Mouse (Mus musculus): ENCODE measurements around the gene Gdpd4. TPM values are rescaled to one million over a fixed set of nuclear protein-coding genes. Genes with fewer than 3 reads are reported as not detected.
A peak's percentile ranks its signal among the peaks of the same experiment; 100 is the strongest.

Gdpd4 gene
- polyA plus RNA-seq, 1 experiment from 2014 or later: not detected

DNA sequence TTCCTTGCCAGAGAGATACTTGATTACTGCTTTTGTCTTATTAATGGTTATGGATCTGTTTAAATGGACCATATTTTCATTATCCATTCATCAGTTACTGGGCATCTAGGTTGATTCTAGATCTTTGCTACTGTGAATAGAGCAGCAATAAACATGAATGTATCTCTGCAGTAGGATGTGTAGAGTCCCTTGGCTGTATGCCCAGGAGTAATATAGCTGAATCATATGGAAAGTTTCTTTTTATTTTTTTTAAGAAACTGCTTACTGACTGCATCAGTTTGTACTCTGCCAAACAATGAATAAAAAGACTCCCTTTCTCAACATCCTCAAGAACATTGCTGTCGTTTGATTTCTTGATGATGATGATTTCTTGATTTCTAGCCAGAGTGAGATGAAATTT, 6.1 kb downstream of the Gdpd4 start:
- DNase-seq (ENCODE audit: low spot score): no peak
- Histone ChIP-seq H3K4me1 (replicated peaks; ENCODE audit: control insufficient read depth, insufficient read depth) (no peaks in the 10 kb centered on the region), H3K27ac (replicated peaks) (no peak overlapping the region), H3K4me2 (replicated peaks; ENCODE audit: low read depth) (no peak overlapping the region), H3K9ac (ENCODE audit: low read length) (no peak overlapping the region), H3K9me3 (ENCODE audit: control insufficient read depth, low read length) (no peaks in the 10 kb centered on the region), H3K36me3 (ENCODE audit: control insufficient read depth, insufficient read depth, low read length) (no peaks in the 10 kb centered on the region), H3K4me3 (ENCODE audit: low read depth, low read length) (no peak overlapping the region), H3K27me3 (ENCODE audit: control insufficient read depth, insufficient read depth, low read length) (no peaks in the 10 kb centered on the region)
- WGBS: 24% methylated on average over 1 of the region's 1 CpGs
- TF ChIP-seq CTCF (IDR thresholded peaks at IDR 0.05; ENCODE audit: low read depth) (no peak), EP300 (optimal IDR thresholded peaks at IDR 0.05) (no peak)
- no peak for ATAC-seq (ENCODE audit: low FRiP score, low TSS enrichment)

DNA sequence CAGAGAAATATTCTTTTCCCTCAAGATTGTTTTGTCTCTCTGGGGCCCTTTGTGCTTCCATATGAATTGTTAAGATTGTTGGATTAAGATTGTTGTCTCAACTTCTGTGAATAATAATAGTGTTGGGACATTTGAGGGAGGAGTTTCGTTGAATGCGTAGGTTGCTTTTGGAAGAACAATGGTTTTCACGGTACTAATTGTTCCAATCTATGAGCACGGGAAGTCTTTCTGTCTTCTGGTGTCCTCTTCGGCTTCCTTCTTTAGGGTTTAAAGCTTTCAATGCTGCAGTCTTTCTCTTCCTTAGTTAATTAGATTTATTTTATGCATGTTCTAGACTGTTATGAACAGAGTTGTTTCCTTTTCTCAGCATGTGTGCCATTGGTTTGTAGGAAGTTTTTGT, 7.2 kb downstream of the Gdpd4 start:
- no peak overlapping the region for H3K27ac ChIP-seq (replicated peaks)
- no peak overlapping the region for H3K4me3 ChIP-seq (ENCODE audit: low read depth, low read length)
- H3K4me2 ChIP-seq (replicated peaks; ENCODE audit: low read depth): no peak overlapping the region
- no peak overlapping the region for H3K9ac ChIP-seq (ENCODE audit: low read length)
- H3K9me3 ChIP-seq (ENCODE audit: control insufficient read depth, low read length): no peaks in the 10 kb centered on the region
- no peaks in the 10 kb centered on the region for H3K4me1 ChIP-seq (replicated peaks; ENCODE audit: control insufficient read depth, insufficient read depth)
- DNase-seq (ENCODE audit: low spot score) (no peak), ATAC-seq (ENCODE audit: low FRiP score, low TSS enrichment) (no peak)
- 91% methylated on average over 5 of the region's 5 CpGs for WGBS
- TF ChIP-seq EP300 (optimal IDR thresholded peaks at IDR 0.05) (no peak), CTCF (IDR thresholded peaks at IDR 0.05; ENCODE audit: low read depth) (no peak)
- no peaks in the 10 kb centered on the region for H3K36me3 ChIP-seq (ENCODE audit: control insufficient read depth, insufficient read depth, low read length)
- H3K27me3 ChIP-seq (ENCODE audit: control insufficient read depth, insufficient read depth, low read length): no peaks in the 10 kb centered on the region

DNA sequence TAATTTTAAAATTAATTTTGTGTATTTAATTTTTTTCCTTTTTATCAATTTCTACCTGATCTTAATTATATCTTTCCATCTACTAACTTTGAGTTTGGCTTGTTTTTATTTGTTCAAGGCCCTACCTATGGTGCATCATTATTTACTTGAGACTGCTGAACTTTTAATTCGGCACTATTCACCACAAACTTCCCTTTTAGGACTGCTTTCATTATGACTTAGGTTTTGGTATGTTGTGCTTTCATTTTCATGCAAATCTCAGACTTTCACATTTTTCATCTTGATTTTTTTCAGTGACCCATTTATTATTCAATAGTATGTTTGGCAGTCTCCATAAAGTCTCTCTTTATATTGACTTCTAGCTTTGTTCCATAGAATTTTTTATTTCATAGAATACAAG, 24.7 kb downstream of the Gdpd4 start:
- no peaks in the 10 kb centered on the region for H3K4me1 ChIP-seq (replicated peaks; ENCODE audit: control insufficient read depth, insufficient read depth)
- H3K27me3 ChIP-seq (ENCODE audit: control insufficient read depth, insufficient read depth, low read length): no peaks in the 10 kb centered on the region
- ATAC-seq (ENCODE audit: low FRiP score, low TSS enrichment) (no peak), DNase-seq (ENCODE audit: low spot score) (no peak)
- no peaks in the 10 kb centered on the region for H3K36me3 ChIP-seq (ENCODE audit: control insufficient read depth, insufficient read depth, low read length)
- no peaks in the 10 kb centered on the region for H3K9me3 ChIP-seq (ENCODE audit: control insufficient read depth, low read length)
- no peak overlapping the region for H3K9ac ChIP-seq (ENCODE audit: low read length)
- TF ChIP-seq CTCF (IDR thresholded peaks at IDR 0.05; ENCODE audit: low read depth) (no peak), EP300 (optimal IDR thresholded peaks at IDR 0.05) (no peak)
- no peak overlapping the region for H3K27ac ChIP-seq (replicated peaks)
- no peak overlapping the region for H3K4me2 ChIP-seq (replicated peaks; ENCODE audit: low read depth)
- no peak overlapping the region for H3K4me3 ChIP-seq (ENCODE audit: low read depth, low read length)
- WGBS: 75% methylated on average over 1 of the region's 1 CpGs

DNA sequence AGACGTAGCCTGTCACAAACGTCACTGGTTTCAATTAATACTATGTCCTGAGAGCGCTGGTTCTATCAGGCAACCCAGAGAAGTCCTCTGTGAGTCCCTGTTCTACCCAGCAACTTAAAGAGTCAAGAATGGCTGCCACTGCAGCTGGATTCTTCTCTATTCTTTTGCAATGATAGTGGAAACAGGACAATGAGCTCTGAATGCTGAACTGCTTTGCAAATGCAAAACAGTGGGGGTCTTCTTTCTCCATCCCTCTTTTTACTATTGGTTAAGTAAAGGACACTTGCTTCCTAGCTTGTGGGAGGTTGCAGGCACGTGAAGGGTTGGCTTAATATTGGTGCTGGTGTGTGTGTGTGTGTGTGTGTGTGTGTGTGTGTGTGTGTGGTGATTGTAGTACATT, 52.7 kb downstream of the Gdpd4 start:
- Histone ChIP-seq H3K36me3 (ENCODE audit: control insufficient read depth, insufficient read depth, low read length) (no peaks in the 10 kb centered on the region), H3K9ac (ENCODE audit: low read length) (no peak overlapping the region), H3K4me3 (ENCODE audit: low read depth, low read length) (no peak overlapping the region), H3K27ac (replicated peaks) (no peak overlapping the region), H3K4me2 (replicated peaks; ENCODE audit: low read depth) (no peak overlapping the region), H3K4me1 (replicated peaks; ENCODE audit: control insufficient read depth, insufficient read depth) (no peaks in the 10 kb centered on the region), H3K27me3 (ENCODE audit: control insufficient read depth, insufficient read depth, low read length) (no peaks in the 10 kb centered on the region), H3K9me3 (ENCODE audit: control insufficient read depth, low read length) (no peaks in the 10 kb centered on the region)
- TF ChIP-seq CTCF (IDR thresholded peaks at IDR 0.05; ENCODE audit: low read depth) (no peak), EP300 (optimal IDR thresholded peaks at IDR 0.05) (no peak)
- ATAC-seq (ENCODE audit: low FRiP score, low TSS enrichment): no peak
- DNase-seq (ENCODE audit: low spot score): no peak
- 39% methylated on average over 4 of the region's 4 CpGs for WGBS

DNA sequence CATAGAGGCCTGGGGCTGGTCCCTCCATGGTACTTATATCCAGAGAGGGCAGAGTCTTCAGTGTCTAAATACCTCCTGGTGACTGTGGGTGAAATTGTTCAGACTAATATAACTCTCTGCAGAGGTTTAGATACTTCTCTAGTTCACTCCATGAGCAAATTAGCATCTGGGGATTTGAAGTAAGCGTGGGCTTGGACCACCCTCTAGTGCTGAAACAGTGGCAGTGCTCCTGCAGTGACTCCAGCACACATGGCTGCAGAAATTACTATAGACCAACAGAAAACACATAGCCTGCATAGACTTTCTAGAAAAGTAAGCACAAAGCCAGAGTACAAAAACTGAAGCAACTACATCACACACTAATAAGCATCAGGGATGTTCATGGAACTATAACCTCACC, 57.7 kb downstream of the Gdpd4 start:
- Histone ChIP-seq H3K27ac (replicated peaks) (no peak overlapping the region), H3K27me3 (ENCODE audit: control insufficient read depth, insufficient read depth, low read length) (no peaks in the 10 kb centered on the region), H3K4me2 (replicated peaks; ENCODE audit: low read depth) (no peak overlapping the region), H3K36me3 (ENCODE audit: control insufficient read depth, insufficient read depth, low read length) (no peaks in the 10 kb centered on the region), H3K4me1 (replicated peaks; ENCODE audit: control insufficient read depth, insufficient read depth) (no peaks in the 10 kb centered on the region), H3K4me3 (ENCODE audit: low read depth, low read length) (no peak overlapping the region), H3K9me3 (ENCODE audit: control insufficient read depth, low read length) (no peaks in the 10 kb centered on the region), H3K9ac (ENCODE audit: low read length) (no peak overlapping the region)
- 21% methylated on average over 1 of the region's 1 CpGs for WGBS
- peak; percentile 78 for ATAC-seq (ENCODE audit: low FRiP score, low TSS enrichment)
- DNase-seq (ENCODE audit: low spot score): peak; percentile 70
- TF ChIP-seq CTCF (IDR thresholded peaks at IDR 0.05; ENCODE audit: low read depth): peak; percentile 94
- TF ChIP-seq EP300 (optimal IDR thresholded peaks at IDR 0.05): no peak

DNA sequence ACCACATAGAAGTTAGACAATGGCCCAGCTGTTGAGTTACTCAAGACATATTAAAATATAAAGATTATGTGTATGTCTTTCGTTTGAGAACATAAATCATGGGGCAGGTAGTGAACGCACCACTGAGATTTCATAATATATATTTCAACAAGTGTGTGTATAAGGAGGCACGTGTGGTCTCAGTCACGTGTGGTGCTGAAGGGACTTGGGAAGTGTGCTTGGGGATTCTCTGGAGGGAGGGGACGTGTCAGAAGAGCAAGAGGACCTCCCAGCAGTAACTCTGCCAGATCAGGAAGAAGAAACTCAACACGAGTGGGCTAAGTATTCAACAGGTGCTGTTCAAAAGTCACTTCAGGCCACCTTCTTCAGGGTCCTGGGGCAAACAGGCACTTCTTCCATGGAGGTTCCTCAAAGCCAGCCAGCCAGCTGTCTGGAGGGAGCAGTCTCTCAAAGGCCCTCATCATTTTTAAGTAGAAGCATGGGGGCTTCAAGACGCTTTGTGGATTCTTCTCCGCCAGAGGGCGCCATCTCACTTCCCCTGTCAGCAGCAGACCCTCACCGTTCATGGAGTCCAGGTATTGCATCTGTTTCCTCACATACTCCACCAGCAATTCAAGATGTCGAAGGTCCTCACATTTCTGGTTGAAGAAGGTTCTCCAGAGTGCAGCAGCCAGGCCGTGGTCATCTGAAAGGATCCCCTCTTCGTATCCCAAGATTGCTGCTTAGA, 64.5 kb downstream of the Gdpd4 start:
- Histone ChIP-seq H3K36me3 (ENCODE audit: control insufficient read depth, insufficient read depth, low read length) (no peaks in the 10 kb centered on the region), H3K4me3 (ENCODE audit: low read depth, low read length) (no peak overlapping the region), H3K9me3 (ENCODE audit: control insufficient read depth, low read length) (no peaks in the 10 kb centered on the region), H3K27ac (replicated peaks) (no peak overlapping the region), H3K4me1 (replicated peaks; ENCODE audit: control insufficient read depth, insufficient read depth) (no peaks in the 10 kb centered on the region), H3K27me3 (ENCODE audit: control insufficient read depth, insufficient read depth, low read length) (no peaks in the 10 kb centered on the region), H3K4me2 (replicated peaks; ENCODE audit: low read depth) (no peak overlapping the region), H3K9ac (ENCODE audit: low read length) (no peak overlapping the region)
- TF ChIP-seq CTCF (IDR thresholded peaks at IDR 0.05; ENCODE audit: low read depth) (peak; percentile 71), EP300 (optimal IDR thresholded peaks at IDR 0.05) (no peak)
- 39% methylated on average over 13 of the region's 13 CpGs for WGBS
- ATAC-seq (ENCODE audit: low FRiP score, low TSS enrichment): no peak
- DNase-seq (ENCODE audit: low spot score): peak; percentile 47

Data from stomach, postnatal 0 days (tissue).